ENCODE assay signal across 26 mouse cellular contexts in the genomic region with DNA sequence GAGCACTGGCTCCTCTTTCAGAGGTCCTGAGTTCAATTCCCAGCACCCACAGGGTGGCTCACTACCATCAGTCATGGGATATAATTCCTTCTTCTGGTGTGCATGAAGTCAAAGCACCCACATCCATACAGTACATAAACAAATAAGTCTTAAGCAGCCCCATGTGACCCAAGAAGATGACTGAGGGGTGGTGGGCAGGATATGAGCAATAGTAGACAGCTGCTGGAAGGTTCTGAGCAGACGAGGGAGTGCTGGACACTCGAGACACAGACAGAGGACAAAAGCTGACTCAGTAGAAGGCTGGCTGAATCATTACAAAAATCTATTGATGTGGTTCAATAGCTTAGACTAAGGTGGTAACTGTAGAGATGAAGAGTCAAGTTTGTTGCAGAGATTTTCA.
"Had no signal": no experiment of that assay in that cellular context is flagged by ENCODE, and none has a peak within 500 bp of the region (broad histone marks: within the 10 kb centered on the region; RNA-seq: fewer than 3 reads in every experiment).

No protein-coding gene starts in this region.

- H3K27me3 ChIP-seq: heart, embryonic 13.5 days; heart, embryonic 15.5 days; hindbrain, embryonic 15.5 days; kidney, embryonic 15.5 days; limb, embryonic 13.5 days; limb, embryonic 15.5 days; liver, embryonic 12.5 days had no signal

- H3K4me3 ChIP-seq: heart, embryonic 10.5 days; heart, embryonic 13.5 days; heart, embryonic 15.5 days; hindbrain, embryonic 13.5 days; hindbrain, embryonic 15.5 days; kidney, embryonic 15.5 days; limb, embryonic 13.5 days; limb, embryonic 15.5 days; liver, embryonic 12.5 days had no signal

- H3K27ac ChIP-seq: heart, embryonic 10.5 days; heart, embryonic 13.5 days; heart, embryonic 15.5 days; hindbrain, embryonic 13.5 days; hindbrain, embryonic 15.5 days; hindbrain, postnatal 0 days; kidney, embryonic 15.5 days; kidney, postnatal 0 days; limb, embryonic 13.5 days; limb, embryonic 15.5 days; liver, embryonic 12.5 days; liver, embryonic 14.5 days had no signal

- H3K36me3 ChIP-seq: heart, embryonic 10.5 days; heart, embryonic 13.5 days; heart, embryonic 15.5 days; hindbrain, embryonic 13.5 days; hindbrain, embryonic 15.5 days; kidney, embryonic 15.5 days; limb, embryonic 13.5 days; limb, embryonic 15.5 days; liver, embryonic 12.5 days had no signal

- H3K9ac ChIP-seq: heart, embryonic 13.5 days; heart, embryonic 15.5 days; hindbrain, embryonic 13.5 days; hindbrain, embryonic 15.5 days; kidney, embryonic 15.5 days; limb, embryonic 13.5 days; limb, embryonic 15.5 days; liver, embryonic 12.5 days; liver, embryonic 14.5 days had no signal

- H3K4me2 ChIP-seq: heart, embryonic 13.5 days; heart, embryonic 15.5 days; hindbrain, embryonic 13.5 days; hindbrain, embryonic 15.5 days; kidney, embryonic 15.5 days; limb, embryonic 13.5 days; limb, embryonic 15.5 days; liver, embryonic 12.5 days had no signal

- ATAC-seq: hindbrain, postnatal 0 days; intestine, embryonic 16.5 days; liver, embryonic 12.5 days had no signal

- H3K9me3 ChIP-seq: heart, embryonic 10.5 days; heart, embryonic 13.5 days; heart, embryonic 15.5 days; hindbrain, embryonic 13.5 days; hindbrain, embryonic 15.5 days; kidney, embryonic 15.5 days; limb, embryonic 13.5 days; limb, embryonic 15.5 days; liver, embryonic 12.5 days had no signal

- H3K4me1 ChIP-seq: kidney, embryonic 15.5 days; limb, embryonic 13.5 days; limb, embryonic 15.5 days; liver, embryonic 12.5 days had no signal

- DNase-seq: gastrocnemius, postnatal 14 days; gastrocnemius, postnatal 36 days; heart, adult 18-20 months; heart, postnatal 14 days; heart, postnatal 36 days; kidney, adult 11 months; kidney, adult 2 months; kidney, adult 9 months; kidney, postnatal 14 days; kidney, postnatal 36 days; layer of hippocampus, adult 9-11 months; layer of hippocampus, postnatal 36 days; left cerebral cortex, postnatal 4 days had no signal
